Mouse (Mus musculus) spleen, adult 2 months (tissue): ENCODE measurements around the gene Nfya.

ENCODE experiments used
- CTCF ChIP-seq: fragments of 200-500 bp; IDR thresholded peaks from 2 replicates; pipeline ENCODE4 v1.5.1; 2011; ENCODE audit warnings: mild to moderate bottlenecking, inconsistent platforms; ENCODE audit not compliant: insufficient read depth, insufficient read length, insufficient replicate concordance; ENCODE audit errors: extremely low read depth
- POLR2A ChIP-seq: fragments of 200-500 bp; IDR thresholded peaks from 2 replicates; pipeline ENCODE4 v1.6.1; 2011; ENCODE audit warnings: low read depth, low read length, inconsistent platforms

- TF ChIP-seq CTCF (no peak), POLR2A (no peak)
Observed at GRCm38 (mm10) chr17:48432158-48432980, 22.7 kb upstream of the Nfya start, which contains the start of gene Apobec2.
